Mouse (Mus musculus) small intestine, adult 2 months (tissue): ENCODE results near the gene Tead1.

Experiments
- CTCF ChIP-seq: fragments of 200-500 bp; IDR thresholded peaks from 2 replicates; pipeline ENCODE4 v1.5.1; 2012; ENCODE audit warnings: low read depth, mild to moderate bottlenecking, control low read depth, inconsistent platforms, low read length, moderate library complexity, mixed read lengths; ENCODE audit not compliant: insufficient replicate concordance, insufficient read length; ENCODE audit errors: extremely low read depth
- POLR2A ChIP-seq: fragments of 200-500 bp; IDR thresholded peaks from 2 replicates; pipeline ENCODE4 v1.6.1; 2012; ENCODE audit warnings: low read depth, mild to moderate bottlenecking, control low read depth, inconsistent platforms, low read length, moderate library complexity

GRCm38 (mm10) chr7:112706756-112707155 is 27.6 kb downstream of the Tead1 start:
- TF ChIP-seq CTCF (no peak), POLR2A (no peak)
